Mouse (Mus musculus): ENCODE data around the gene Dis3l2.

Gene Dis3l2

GRCm38 (mm10) chr1:86733160-86733821 is 29.7 kb downstream of the Dis3l2 start:
- no peak for DNase-seq (ENCODE audit: low spot score)

- DNase-seq (ENCODE audit: low spot score) = no peak
These were observed 32.8 kb downstream of the Dis3l2 start for GRCm38 (mm10) chr1:86736414-86736813.

GRCm38 (mm10) chr1:86742896-86743295 is 39.3 kb downstream of the Dis3l2 start:
- no peak for DNase-seq (ENCODE audit: low spot score)

- no peak for DNase-seq (ENCODE audit: low spot score)
These were observed 43.4 kb downstream of the Dis3l2 start for GRCm38 (mm10) chr1:86747034-86747433.

GRCm38 (mm10) chr1:86750094-86750493 is 46.5 kb downstream of the Dis3l2 start:
- DNase-seq (ENCODE audit: low spot score) = no peak

GRCm38 (mm10) chr1:86753416-86753815 is 49.8 kb downstream of the Dis3l2 start:
- no peak for DNase-seq (ENCODE audit: low spot score)

- DNase-seq (ENCODE audit: low spot score) = no peak
These were observed 50.7 kb downstream of the Dis3l2 start for GRCm38 (mm10) chr1:86754335-86754734.

GRCm38 (mm10) chr1:86758091-86758490 is 54.5 kb downstream of the Dis3l2 start:
- no peak for DNase-seq (ENCODE audit: low spot score)

GRCm38 (mm10) chr1:86762161-86762560 is 58.6 kb downstream of the Dis3l2 start:
- DNase-seq (ENCODE audit: low spot score) = no peak

GRCm38 (mm10) chr1:86801241-86801640 is 97.6 kb downstream of the Dis3l2 start:
- DNase-seq (ENCODE audit: low spot score) = no peak

- no peak for DNase-seq (ENCODE audit: low spot score)
These were observed 108.1 kb downstream of the Dis3l2 start for GRCm38 (mm10) chr1:86811756-86812155.

GRCm38 (mm10) chr1:86822266-86822665 is 118.7 kb downstream of the Dis3l2 start:
- DNase-seq (ENCODE audit: low spot score) = no peak

- DNase-seq (ENCODE audit: low spot score) = peak; percentile 10
These were observed 130.9 kb downstream of the Dis3l2 start for GRCm38 (mm10) chr1:86834351-86834987.

- DNase-seq (ENCODE audit: low spot score) = no peak
These were observed 131.4 kb downstream of the Dis3l2 start for GRCm38 (mm10) chr1:86834988-86835387.

- DNase-seq (ENCODE audit: low spot score) = no peak
These were observed 147.1 kb downstream of the Dis3l2 start for GRCm38 (mm10) chr1:86850754-86851153.

- DNase-seq (ENCODE audit: low spot score) = peak; percentile 44
These were observed 155.3 kb downstream of the Dis3l2 start for GRCm38 (mm10) chr1:86858876-86859275.

GRCm38 (mm10) chr1:86859371-86859770 is 155.8 kb downstream of the Dis3l2 start:
- DNase-seq (ENCODE audit: low spot score) = no peak

GRCm38 (mm10) chr1:86873745-86874144 is 170.1 kb downstream of the Dis3l2 start:
- DNase-seq (ENCODE audit: low spot score) = no peak

- DNase-seq (ENCODE audit: low spot score) = no peak
These were observed 175.1 kb downstream of the Dis3l2 start for GRCm38 (mm10) chr1:86878743-86879142.

- DNase-seq (ENCODE audit: low spot score) = no peak
These were observed 175.9 kb downstream of the Dis3l2 start for GRCm38 (mm10) chr1:86879547-86879946.

- no peak for DNase-seq (ENCODE audit: low spot score)
These were observed 183.5 kb downstream of the Dis3l2 start for GRCm38 (mm10) chr1:86887060-86887459.

GRCm38 (mm10) chr1:86912481-86912880 is 208.9 kb downstream of the Dis3l2 start:
- DNase-seq (ENCODE audit: low spot score) = no peak

GRCm38 (mm10) chr1:86913896-86914295 is 210.3 kb downstream of the Dis3l2 start:
- DNase-seq (ENCODE audit: low spot score) = no peak

GRCm38 (mm10) chr1:86914697-86915096 is 211.1 kb downstream of the Dis3l2 start:
- no peak for DNase-seq (ENCODE audit: low spot score)

All from lung, postnatal 25 days (tissue).